Mouse (Mus musculus): ENCODE data around the gene Pgm3. TPM values are rescaled to one million over a fixed set of nuclear protein-coding genes. Genes with fewer than 3 reads are reported as not detected.
"Not testable (repeated sequence)": the region's sequence is repeated elsewhere in the genome, so short reads cannot be mapped to it uniquely, and the experiment has no call there.

Pgm3 gene
- total RNA-seq (2021): 23.0 and 29.3 TPM in 2 replicates
- long read RNA-seq, experiment 1, transcript Pgm3-201 (13 exons, 2,666 nt): major isoform, 30 of 40 reads
- long read RNA-seq, experiment 1, partial matches to known transcripts: 6 of 40 reads
- long read RNA-seq, experiment 1, other reads (novel, unspliced or antisense): 4 of 40 reads
- long read RNA-seq, experiment 2, transcript Pgm3-201 (13 exons, 2,666 nt): major isoform, 37 of 43 reads
- long read RNA-seq, experiment 2, partial matches to known transcripts: 3 of 43 reads
- long read RNA-seq, experiment 2, other reads (novel, unspliced or antisense): 2 of 43 reads

DNA sequence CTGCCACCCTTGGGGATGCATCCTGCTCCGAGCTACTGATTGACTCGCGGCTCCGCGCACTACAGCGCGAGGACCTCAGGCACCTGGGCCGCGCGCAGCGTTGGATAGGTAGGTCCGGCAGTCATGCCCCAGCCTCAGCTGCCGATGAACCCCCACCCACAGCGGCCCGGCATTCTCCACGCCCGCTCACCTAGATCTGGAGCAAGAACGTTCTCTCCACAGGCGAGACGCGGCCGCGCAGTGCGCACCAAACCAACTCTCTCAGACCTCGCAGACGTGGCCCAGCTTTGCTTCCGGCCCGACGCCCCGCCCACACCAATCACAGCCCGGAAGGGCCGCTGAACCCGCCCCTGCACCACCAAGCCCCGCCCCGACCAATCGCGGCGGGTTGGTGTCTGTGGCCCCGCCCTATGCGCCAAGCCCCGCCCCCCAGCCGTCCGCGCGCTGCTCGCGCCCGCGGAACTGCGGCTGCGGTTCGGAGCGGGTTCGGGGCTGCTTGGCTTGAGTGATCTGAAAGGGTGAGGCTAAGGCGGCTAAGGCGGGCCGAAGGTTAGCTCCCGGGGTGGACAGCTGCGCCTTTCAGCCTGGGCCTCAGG, at the start of gene Pgm3, which contains the start of gene Rwdd2a:
Gene Pgm3 (minus strand): TSS at position 303 of the 596 bp plus-strand sequence.
Gene Rwdd2a (plus strand): TSS at position 452 of the 596 bp plus-strand sequence.
- peak; percentile 98 for DNase-seq

DNA sequence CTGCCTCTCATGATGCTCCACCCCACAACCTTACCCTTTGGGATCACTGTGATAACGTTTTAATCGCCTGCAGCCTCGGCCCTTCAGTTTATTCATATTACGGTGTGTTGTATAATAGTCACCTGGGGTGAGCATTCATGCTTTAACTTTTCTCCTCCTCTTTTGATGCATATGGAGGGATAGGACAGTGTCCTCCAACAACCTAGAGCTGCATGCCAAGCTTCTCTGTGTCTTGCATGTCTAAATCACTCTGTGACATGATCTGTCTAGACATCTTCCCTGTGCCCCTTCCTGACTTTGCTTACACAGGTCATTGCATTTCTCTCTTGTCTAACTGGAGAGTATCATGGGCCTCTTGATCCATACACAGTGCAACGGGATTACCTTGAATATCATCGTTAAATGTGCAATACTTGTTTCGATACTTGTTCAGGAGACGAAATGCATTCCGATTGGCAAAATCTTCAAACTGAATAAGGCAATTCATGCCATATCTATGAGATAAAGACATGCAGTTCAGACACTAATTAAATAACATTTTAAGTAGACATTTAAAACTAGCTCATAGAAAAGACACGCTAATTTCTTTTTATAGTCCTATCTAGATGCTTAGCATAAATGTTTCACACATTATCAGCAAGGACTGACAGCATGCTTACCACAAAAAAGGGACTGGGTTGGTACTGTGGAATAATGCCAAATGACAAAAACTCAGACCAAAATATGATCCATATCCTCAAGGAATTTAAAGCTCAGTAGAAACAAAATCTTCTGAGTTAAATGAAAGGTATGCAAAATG, 47.9 kb upstream of the Pgm3 start:
- no peak for DNase-seq

DNA sequence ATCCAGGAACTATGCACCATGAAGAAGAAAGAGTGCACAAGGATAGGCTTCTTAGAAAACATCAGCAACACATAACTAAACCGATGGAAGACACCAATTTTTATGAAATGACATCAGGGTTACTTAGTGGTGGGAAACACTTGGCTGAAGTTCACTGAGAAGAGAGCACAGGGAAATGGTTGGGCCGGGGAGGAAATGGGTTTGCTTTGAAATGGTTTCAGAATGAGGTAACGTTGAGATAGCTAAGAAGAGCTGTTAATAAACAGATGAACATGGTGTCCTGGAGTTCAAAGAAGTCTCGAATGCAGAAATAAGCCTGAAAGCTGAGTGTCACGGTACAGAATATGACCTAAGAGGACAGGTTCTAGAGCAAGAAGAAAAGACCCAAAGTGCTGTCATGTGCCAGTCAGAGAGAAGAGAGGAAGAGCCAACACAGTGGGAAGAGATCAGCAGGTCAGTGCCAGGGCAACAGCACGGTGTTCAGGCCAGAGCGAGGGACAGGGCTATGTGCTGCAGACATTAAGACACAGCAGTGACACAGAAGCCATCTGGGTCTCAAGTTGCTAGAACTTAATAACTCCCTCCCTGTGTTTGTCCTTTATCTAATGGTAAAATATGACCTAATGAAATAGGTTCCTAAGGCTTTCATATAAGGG, 46.3 kb upstream of the Pgm3 start:
- DNase-seq: no peak

DNA sequence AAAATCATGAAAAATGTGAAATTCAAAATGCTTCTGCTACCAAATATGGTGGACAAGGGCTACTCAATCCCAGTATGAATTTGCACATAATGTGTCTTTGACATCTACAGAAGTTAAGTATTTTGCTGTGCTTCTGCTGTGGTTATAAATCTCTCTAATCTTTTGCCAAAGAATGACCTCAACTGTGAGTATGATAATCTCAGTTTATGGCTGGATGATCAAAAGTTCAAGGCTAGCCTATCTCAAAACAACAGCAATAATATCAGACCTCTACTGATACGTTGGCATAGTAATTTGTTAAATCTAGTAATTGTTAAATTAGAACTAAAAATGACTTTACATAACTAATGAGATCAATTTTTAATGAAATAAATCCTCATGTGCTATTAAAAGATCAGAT, 44.1 kb upstream of the Pgm3 start:
- DNase-seq: no peak

DNA sequence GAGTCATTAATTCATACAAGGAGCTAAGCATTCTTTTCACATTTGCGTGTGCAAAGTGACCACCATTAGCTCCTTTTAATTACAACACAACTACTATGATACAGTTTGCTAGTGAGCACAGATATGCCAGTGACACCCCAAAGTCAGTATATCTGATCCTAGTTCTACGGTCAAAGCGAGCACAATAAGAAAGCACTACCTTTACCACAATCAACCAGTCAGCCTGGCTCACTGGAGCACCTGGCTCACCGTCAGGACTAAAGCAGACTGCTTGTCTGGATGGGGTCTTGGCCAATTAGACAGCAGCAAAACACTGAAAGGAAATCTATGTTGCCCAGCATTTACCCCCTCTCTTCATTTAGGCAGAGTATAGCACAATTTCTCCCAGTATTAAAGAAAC, 40.4 kb upstream of the Pgm3 start:
- DNase-seq: no peak

DNA sequence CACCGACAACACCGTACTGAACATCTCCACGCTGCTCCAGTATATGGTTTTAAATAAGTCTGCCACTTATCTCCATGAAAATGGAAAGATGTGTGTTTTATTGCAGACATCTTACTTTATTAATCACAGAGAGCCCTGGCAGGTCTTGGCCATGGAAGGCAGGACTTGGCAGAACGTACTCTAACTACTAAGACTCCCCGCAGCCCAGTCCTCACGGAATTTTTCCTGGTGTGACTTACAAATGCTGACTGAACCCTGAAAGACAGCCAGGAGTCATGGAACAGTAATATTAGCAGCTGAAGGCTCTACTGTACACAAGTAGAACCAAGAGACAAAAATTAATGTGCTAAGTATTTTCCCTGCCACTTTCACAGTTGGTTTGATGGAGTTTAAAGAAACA, 34.1 kb upstream of the Pgm3 start:
- DNase-seq: no peak

DNA sequence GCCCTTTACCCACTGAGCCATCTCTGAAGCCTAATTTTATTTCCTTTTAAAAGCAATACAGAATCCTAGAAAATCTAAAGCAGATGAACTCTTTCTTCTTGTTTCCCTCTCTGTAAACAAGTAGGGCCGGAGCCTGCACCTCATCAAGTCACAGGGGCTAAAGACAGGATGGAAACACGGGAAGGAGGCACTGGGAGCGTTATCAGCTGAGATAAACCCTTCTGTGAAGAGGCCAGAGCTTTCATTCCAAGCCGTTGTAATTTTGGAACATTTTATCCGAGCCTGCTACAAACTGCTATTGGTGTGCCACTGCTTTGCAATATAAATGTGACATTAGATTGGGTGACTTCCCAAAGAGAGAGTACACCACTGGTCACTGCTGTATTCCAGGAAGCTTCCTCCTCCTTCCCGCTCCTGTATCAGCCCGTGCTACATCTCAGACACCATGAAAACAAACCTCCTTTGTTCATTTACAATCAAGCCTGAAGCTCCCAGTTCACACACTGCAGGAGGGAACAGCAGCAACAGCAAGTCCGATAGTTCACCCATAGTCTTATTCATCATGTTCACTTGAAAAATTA, 28.2 kb upstream of the Pgm3 start:
- DNase-seq: no peak

DNA sequence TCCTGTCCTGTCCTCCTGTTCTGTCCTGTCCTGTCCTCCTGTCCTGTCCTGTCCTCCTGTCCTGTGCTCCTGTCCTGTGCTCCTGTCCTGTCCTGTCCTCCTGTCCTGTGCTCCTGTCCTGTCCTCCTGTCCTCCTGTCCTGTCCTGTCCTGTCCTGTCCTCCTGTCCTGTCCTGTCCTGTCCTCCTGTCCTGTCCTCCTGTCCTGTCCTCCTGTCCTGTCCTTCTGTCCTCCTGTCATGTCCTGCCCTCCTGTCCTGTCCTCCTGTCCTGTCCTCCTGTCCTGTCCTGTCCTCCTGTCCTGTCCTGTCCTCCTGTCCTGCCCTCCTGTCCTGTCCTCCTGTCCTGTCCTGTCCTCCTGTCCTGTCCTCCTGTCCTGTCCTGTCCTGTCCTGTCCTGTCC, 25.3 kb upstream of the Pgm3 start:
- not testable (repeated sequence) for DNase-seq

DNA sequence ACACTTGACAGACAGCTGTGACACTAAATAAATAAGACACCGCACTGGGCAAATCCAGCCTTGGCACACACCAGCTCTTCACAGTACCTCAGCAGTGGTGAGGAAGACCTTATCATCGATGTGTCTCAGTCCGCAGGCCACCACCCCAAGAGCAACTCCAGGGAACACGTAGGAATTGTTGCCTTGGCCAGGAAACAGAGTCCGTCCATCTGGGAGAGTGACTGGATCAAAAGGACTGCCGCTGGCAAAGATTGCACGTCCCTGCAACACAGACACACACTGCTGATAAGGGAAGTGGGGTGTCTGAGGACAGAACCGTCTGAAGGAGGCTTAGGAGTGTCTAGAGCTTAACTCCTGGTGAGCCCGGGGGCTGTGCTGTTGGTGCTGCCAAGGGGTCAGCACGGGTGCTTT, 22.7 kb upstream of the Pgm3 start:
- DNase-seq: not testable (repeated sequence)

DNA sequence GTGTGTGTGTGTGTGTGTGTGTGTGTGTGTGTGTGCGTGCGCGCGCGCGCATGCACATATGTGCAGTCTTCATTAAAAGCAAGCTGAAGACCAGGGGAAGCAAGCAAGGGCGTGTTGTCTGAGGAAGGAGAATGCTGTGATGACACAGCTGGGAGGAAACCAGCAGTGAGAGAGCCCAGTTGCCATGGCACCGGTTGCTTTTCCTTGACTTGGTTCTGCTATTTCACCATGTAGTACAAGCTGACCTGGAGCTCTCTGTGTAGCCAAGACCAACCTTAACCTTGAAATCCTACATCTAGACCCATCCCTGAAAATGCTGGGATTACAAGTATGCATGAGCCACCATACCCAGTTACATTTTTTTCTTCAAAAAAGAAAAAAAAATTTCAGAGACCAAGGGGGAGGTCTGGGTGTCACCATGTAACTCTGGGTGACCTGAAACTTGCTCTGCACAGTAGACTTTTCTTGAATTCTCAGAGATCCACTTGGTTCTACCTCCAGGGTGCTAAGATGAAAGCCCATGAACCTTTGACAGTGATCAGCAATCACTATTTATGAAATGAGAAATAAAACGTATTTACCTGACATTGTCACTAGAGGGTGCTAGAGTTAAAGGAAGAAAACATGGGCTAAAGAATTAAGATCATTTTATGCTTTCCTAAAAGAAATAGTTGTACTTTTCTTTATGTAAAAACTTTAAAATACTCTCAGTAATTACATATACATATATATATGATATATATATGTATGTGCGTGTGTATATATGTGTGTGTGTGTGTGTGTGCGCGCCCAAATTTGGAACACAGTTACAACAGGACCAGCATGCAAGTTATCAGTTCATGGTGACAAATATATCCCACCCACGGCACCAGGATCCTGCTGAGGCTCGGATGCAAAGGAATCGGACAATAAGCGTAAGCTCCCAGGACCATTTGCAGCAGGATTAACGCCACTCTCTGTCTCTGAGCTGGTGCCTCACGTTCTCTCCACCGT, 21.3 kb upstream of the Pgm3 start:
- DNase-seq: peak; percentile 42

DNA sequence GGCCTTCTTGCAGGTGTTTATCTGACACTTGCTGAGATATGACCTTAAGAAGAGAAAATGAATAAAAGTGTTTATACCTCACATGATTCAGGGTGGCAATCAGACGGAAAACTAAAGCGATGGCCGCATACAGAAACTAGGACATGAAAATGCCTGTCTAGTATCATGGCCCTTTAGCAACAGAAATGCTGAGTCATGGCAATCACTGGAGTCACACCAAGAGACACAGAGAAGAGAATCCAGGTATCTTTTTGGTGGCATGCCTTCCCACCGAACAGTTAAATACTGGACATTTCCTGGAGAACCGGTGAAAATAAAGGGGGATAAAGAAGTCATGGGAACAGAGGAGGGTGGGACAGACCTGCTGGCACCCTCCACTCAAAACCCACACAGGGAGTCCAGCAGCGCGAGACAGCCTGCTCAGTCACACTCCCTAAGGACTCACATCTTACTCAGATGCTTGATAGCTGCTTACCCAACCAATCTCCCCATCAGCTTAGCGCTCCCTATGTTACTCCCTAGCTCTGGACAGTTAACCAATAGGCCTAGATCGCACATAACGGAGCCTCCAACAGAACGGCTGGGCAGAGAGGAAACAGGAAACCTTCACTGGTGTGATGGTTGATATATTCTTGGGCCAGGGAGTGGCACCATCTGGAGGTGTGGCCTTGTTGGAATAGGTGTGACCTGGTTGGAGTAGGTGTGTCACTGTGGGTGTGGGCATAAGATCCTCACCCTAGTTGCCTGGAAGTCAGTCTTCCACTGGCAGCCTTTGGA, 15.6 kb upstream of the Pgm3 start:
- DNase-seq: no peak

DNA sequence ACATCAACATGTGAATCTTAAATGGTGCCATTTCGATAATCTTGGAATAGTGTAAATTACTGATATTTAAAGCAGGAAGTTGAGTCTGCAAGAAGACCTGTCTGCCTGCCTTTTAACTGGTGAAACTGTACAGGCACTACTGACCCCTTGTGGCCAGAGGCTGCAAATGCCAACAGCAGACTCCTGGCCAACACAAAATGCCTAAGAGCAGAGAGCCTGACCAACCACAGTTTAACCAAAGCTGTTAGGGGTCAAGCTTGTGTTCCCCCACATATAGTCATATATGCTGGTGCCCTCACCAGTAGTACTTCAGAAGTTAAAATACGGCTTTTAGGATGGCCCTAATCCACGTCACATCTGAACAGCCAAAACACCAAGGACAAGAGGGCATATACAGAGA, 12.1 kb upstream of the Pgm3 start:
- peak; percentile 83 for DNase-seq

DNA sequence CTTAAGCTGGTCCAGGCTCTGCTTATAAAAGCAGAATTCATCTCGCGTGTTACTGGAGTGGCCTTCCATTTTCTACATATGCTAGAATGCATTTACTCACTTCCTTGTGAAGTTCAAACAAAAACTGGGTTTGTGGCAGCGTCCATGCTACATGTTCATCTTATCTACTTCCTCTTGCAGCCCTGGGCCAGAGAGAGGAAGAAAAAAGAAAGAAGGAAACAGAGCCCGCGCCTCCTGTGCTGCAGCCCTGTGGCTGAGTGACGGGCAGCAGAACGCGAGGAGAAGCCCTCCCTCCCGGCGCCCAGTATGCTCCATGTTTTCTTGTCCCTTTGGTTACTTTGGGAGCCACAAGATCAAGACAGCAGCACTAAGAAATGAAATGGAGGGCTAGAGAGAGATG, 8.0 kb upstream of the Pgm3 start:
- DNase-seq: no peak

DNA sequence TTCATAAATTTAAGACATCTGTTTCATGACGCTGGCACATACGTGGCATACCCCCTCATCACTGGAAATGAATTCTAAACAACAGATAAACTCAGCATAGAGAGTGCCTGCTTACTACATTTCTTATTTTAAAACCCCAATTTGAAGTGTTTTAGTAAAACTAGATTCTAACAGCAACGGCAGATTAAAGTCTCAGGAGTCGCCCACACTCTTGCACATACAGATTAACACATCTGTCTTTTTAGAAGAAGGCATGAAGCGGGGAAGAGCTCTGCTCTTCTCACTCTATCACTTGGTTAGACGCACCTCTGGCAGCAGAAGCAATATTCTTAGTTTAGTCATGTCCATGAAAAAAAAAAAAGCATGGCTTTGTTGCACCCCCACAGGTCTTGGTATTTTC, 3.5 kb upstream of the Pgm3 start:
- no peak for DNase-seq

DNA sequence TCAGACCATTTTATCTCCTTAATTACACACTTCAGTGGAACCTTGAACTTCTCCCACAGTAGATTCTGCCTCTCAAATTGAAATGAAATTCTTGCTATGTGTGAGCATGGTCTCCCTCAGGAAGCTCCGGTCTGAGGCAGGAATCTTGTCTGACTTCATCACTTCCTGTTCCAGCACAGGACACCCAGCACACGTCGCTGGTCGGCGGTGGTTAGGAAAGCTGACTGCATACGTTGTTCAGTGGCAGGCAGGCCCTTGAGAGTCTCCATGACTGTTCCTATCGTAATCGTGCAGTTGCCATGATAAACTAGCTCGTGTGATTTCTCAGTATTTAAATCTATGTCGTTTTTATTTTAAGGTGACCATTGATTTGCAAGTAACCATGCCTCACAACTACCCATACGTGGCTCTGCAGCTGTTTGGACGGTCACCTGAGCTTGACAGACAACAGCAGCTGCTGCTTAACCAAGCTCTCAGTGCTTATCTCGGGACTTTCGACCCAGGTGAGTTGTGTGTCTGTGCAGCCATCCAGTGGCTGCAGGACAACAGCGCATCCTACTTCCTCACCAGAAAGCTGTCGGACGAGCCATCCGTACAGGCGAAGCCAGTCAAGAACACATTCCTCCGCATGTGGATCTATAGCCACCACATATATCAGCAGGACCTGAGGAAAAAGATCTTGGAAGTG, 2.1 kb upstream of the Pgm3 start:
- no peak for DNase-seq

DNA sequence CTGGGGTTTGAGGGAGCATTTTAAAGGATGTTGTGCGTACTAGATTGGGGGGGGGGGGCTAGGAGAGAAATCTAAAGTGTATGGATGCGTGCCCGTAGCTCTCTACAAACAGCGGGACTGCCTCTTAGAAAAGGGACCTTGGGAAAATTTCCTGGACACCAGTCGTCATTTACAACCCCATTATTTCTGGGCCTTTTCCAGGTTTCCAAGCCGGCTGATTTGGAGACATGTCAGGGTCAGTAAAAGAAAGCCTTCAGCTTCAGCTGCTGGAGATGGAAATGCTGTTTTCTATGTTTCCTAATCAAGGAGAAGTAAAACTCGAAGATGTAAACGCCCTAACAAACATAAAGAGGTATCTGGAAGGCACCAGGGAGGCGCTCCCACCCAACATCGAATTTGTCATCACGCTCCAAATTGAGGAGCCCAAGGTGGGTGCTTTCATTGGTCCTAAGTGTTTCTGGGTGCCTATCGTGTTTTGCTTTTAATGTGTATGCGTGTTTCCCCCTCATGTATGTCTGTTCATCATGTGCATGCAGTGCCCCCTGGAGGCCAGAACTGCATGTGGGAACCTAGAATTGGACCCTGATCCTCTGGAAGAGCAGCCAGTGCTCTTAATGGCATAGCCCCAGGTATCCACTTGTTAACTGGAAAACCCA, 1.1 kb upstream of the Pgm3 start:
- DNase-seq: peak; percentile 88

DNA sequence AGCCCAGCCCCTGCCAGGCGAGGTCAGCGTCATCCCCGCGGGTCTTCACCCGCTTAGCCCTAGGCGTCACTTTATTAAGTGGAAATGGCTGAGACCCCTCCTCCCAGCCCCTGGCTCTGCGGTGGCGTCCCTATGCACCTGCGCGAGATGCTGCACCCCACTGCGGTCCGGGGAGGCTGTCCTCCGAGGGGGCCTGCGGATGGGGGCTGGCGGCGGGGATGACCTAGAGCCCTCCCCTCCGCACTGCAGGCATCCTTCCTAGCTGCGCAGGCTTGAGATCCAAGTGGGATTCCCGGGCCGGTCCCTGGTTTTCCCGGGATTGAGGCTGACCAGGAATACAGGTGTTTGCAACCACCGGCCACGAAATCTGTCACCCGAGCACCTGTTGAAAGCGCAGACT, 554 bp upstream of the Pgm3 start:
- peak; percentile 51 for DNase-seq

DNA sequence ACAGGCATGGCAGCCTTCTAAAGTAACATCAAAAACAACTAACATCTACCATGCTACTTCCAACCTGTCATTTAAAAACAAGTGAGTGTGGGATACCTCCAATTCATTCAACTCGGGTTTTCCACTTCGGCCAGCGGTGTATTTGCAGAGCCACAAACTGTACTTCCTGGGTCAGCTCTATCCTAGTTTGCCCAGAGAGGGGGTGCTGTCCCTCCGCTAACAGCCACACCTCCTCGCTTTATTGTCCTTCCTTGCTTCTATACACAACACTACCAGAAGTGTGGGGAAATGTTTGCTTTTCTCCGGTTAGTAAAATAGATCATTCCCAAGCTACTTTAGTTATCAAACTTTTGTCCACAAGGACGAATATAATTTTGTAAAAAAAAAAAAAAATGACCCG, 696 bp downstream of the Pgm3 start:
- no peak for DNase-seq

DNA sequence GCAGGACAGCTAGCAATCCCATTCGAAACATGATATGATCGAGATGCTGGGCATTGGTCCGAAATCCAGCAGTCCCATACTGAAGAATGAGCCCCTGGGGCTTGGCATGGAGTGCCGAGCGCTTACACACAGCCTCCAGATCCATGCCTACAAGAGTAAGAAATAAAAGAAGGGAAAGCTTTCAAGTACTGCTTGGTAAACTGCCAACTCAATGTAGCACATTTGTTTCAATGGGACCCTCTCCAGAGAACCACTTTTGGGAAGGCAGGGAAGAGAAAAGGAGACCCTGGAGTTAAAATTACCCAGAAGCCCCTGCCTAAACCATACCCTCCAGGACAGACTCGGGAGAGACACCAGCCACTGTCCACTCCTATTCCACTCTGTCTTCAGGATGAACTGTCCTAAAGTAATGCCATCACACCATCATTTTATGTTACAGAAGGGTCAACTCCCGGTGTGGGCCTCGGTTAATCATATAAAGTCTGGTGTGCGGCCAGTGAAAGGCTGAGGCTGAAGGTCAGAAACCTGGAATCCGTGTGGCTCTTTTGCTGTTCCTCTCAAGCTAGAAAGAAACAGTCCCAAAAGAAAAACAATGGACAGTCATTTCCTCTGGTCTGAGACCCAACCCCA, 1.3 kb downstream of the Pgm3 start:
- no peak for DNase-seq
